Mouse (Mus musculus): ENCODE measurements around the gene Trabd2b. TPM values are rescaled to one million over a fixed set of nuclear protein-coding genes. Genes with fewer than 3 reads are reported as not detected.

Trabd2b gene
- 0.56 and 0.75 TPM in 2 replicates for polyA plus RNA-seq (2015; fragmentation: Nextera tagmentation; extraction: Ambion mirVana)

GRCm38 (mm10) chr4:114406355-114407101 is at the start of gene Trabd2b:
Gene Trabd2b (plus strand): TSS chr4:114406724.
- H3K27ac ChIP-seq (replicated peaks) = peak within 1 kb of the TSS; percentile 72
- H3K36me3 ChIP-seq = no peaks in the 10 kb centered on the region
- H3K4me3 ChIP-seq (replicated peaks) = peak within 1 kb of the TSS; percentile 74
- ATAC-seq (ENCODE audit: low FRiP score) = peak; percentile 48
- H3K27me3 ChIP-seq (replicated peaks) = peaks cover 32% of the 10 kb centered on the region
- no peaks in the 10 kb centered on the region for H3K9me3 ChIP-seq (replicated peaks)
- H3K4me1 ChIP-seq = peaks cover 15% of the 10 kb centered on the region
- H3K4me2 ChIP-seq = peak within 1 kb of the TSS; percentile 99
- WGBS = under 1% methylated on average over 61 of the region's 61 CpGs
- peak within 1 kb of the TSS; percentile 60 for H3K9ac ChIP-seq (replicated peaks)

GRCm38 (mm10) chr4:114357420-114357819 is 49.1 kb upstream of the Trabd2b start:
- Histone ChIP-seq H3K4me3 (replicated peaks) (no peak overlapping the region), H3K4me1 (no peaks in the 10 kb centered on the region), H3K27me3 (replicated peaks) (no peaks in the 10 kb centered on the region), H3K36me3 (no peaks in the 10 kb centered on the region), H3K4me2 (no peak overlapping the region), H3K9ac (replicated peaks) (no peak overlapping the region), H3K9me3 (replicated peaks) (no peaks in the 10 kb centered on the region), H3K27ac (replicated peaks) (no peak overlapping the region)
- no peak for ATAC-seq (ENCODE audit: low FRiP score)
- 79% methylated on average over 4 of the region's 4 CpGs for WGBS

DNA sequence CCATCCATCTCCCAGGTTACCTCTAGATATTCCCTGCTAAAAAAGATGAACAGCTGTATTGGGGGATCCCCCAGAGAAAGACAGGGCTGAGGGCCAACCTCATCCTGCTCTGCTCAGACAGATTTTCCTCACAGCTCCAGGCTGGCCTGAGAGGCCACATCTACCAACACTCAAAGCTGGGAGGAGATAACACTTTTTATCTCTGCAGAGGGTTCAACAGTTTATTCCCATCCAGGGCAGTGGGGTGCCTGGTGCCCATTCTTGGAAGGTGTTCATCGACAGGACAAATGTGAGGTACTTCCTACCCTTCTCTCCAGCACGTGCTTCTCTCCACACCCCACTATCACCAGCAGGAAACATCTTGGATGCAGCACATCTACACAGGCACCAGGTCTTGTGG is 47.6 kb upstream of the Trabd2b start:
- Histone ChIP-seq H3K4me2 (no peak overlapping the region), H3K27me3 (replicated peaks) (no peaks in the 10 kb centered on the region), H3K27ac (replicated peaks) (no peak overlapping the region), H3K36me3 (no peaks in the 10 kb centered on the region), H3K4me3 (replicated peaks) (no peak overlapping the region), H3K9ac (replicated peaks) (no peak overlapping the region), H3K4me1 (no peaks in the 10 kb centered on the region), H3K9me3 (replicated peaks) (no peaks in the 10 kb centered on the region)
- no peak for ATAC-seq (ENCODE audit: low FRiP score)
- 82% methylated on average over 2 of the region's 2 CpGs for WGBS

GRCm38 (mm10) chr4:114359818-114360217 is 46.7 kb upstream of the Trabd2b start:
- Histone ChIP-seq H3K27me3 (replicated peaks) (no peaks in the 10 kb centered on the region), H3K4me3 (replicated peaks) (no peak overlapping the region), H3K9ac (replicated peaks) (no peak overlapping the region), H3K4me1 (no peaks in the 10 kb centered on the region), H3K4me2 (no peak overlapping the region), H3K36me3 (no peaks in the 10 kb centered on the region), H3K9me3 (replicated peaks) (no peaks in the 10 kb centered on the region), H3K27ac (replicated peaks) (no peak overlapping the region)
- 95% methylated on average over 1 of the region's 1 CpGs for WGBS
- ATAC-seq (ENCODE audit: low FRiP score) = no peak

DNA sequence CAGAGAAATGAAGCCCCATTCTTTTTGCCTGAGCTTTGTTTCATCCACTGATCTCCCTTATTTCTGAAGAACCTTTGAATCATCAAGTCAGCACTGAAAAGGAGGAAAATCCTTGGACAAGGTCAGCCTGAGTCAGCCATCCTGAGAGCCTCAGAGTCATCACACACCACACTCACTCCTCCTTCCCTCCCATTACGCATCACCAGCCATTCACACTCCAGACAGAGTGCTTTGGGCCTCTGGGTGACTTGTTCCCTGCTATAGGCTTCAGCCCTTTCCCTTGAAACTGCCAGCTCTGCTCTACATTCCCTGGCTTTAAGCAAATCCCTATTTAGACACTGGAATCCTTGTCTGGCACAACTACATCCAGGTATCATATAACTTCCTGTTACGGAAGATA is 45.2 kb upstream of the Trabd2b start:
- Histone ChIP-seq H3K27ac (replicated peaks) (no peak overlapping the region), H3K4me2 (no peak overlapping the region), H3K9ac (replicated peaks) (no peak overlapping the region), H3K36me3 (no peaks in the 10 kb centered on the region), H3K4me1 (no peaks in the 10 kb centered on the region), H3K4me3 (replicated peaks) (no peak overlapping the region), H3K27me3 (replicated peaks) (no peaks in the 10 kb centered on the region), H3K9me3 (replicated peaks) (no peaks in the 10 kb centered on the region)
- ATAC-seq (ENCODE audit: low FRiP score) = no peak
- 77% methylated on average over 2 of the region's 2 CpGs for WGBS

GRCm38 (mm10) chr4:114365000-114365399 is 41.5 kb upstream of the Trabd2b start:
- WGBS = 80% methylated on average over 4 of the region's 4 CpGs
- no peak overlapping the region for H3K4me2 ChIP-seq

GRCm38 (mm10) chr4:114365595-114365994 is 40.9 kb upstream of the Trabd2b start:
- H3K36me3 ChIP-seq = no peaks in the 10 kb centered on the region
- no peaks in the 10 kb centered on the region for H3K4me1 ChIP-seq
- H3K9me3 ChIP-seq (replicated peaks) = no peaks in the 10 kb centered on the region
- no peak overlapping the region for H3K27ac ChIP-seq (replicated peaks)
- no peak overlapping the region for H3K9ac ChIP-seq (replicated peaks)
- H3K27me3 ChIP-seq (replicated peaks) = no peaks in the 10 kb centered on the region
- no peak for ATAC-seq (ENCODE audit: low FRiP score)
- no peak overlapping the region for H3K4me2 ChIP-seq
- no peak overlapping the region for H3K4me3 ChIP-seq (replicated peaks)

More at GRCm38 (mm10) chr4:114365000-114365399, 41.5 kb upstream of the Trabd2b start:
- no peaks in the 10 kb centered on the region for H3K4me1 ChIP-seq
- no peak overlapping the region for H3K27ac ChIP-seq (replicated peaks)
- no peak overlapping the region for H3K4me3 ChIP-seq (replicated peaks)
- H3K9me3 ChIP-seq (replicated peaks) = no peaks in the 10 kb centered on the region
- ATAC-seq (ENCODE audit: low FRiP score) = no peak
- no peaks in the 10 kb centered on the region for H3K27me3 ChIP-seq (replicated peaks)
- no peak overlapping the region for H3K9ac ChIP-seq (replicated peaks)
- H3K36me3 ChIP-seq = no peaks in the 10 kb centered on the region

DNA sequence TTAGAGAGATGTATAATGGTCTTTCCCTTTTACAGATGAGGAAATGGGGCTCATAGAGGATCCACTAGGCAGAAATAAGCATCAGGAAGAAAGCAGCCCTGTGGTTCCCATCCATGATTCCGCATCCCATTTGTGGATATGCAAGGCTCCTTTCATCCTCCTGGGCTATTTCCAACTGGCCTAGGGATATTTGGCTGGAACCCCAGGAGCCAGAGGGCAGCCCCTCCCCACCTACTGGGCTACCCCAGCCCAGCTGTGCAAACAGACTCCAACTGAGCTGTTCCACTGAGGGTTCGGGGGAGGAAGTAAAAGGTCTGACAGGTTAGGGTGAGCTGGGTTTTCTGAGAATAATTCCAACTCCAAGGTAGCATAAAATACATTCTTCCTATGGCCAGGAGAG is 39.5 kb upstream of the Trabd2b start:
- no peak overlapping the region for H3K9ac ChIP-seq (replicated peaks)
- no peaks in the 10 kb centered on the region for H3K27me3 ChIP-seq (replicated peaks)
- no peak overlapping the region for H3K4me3 ChIP-seq (replicated peaks)
- WGBS = 71% methylated on average over 2 of the region's 2 CpGs
- no peak overlapping the region for H3K4me2 ChIP-seq
- no peaks in the 10 kb centered on the region for H3K9me3 ChIP-seq (replicated peaks)
- ATAC-seq (ENCODE audit: low FRiP score) = no peak
- no peaks in the 10 kb centered on the region for H3K36me3 ChIP-seq
- H3K27ac ChIP-seq (replicated peaks) = no peak overlapping the region
- H3K4me1 ChIP-seq = no peaks in the 10 kb centered on the region

- ATAC-seq (ENCODE audit: low FRiP score) = no peak
- 63% methylated on average over 7 of the region's 7 CpGs for WGBS
Measured at GRCm38 (mm10) chr4:114367840-114368239, 38.7 kb upstream of the Trabd2b start.

DNA sequence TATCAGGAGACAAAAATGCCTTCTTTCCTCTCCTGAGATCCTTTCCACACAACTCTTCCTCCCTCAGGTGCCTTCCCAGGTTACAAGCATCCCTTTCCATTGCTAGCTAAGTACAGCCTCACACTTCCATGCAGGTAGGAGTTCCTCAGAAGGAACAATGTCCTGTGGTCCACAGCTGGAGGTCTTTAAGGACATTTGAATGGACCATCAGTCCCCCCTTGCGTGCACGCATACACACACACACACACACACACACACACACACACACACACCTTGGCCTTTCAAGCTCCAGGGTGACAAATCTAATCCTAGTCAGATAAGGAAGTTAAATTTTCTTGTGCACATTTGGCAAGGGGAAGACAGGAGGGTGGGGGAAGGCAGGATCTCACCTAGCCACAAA is 36.9 kb upstream of the Trabd2b start:
- WGBS = 86% methylated on average over 2 of the region's 2 CpGs
- H3K27ac ChIP-seq (replicated peaks) = no peak overlapping the region
- no peaks in the 10 kb centered on the region for H3K36me3 ChIP-seq
- no peak overlapping the region for H3K9ac ChIP-seq (replicated peaks)
- ATAC-seq (ENCODE audit: low FRiP score) = no peak
- H3K4me3 ChIP-seq (replicated peaks) = no peak overlapping the region
- H3K4me2 ChIP-seq = no peak overlapping the region
- no peaks in the 10 kb centered on the region for H3K9me3 ChIP-seq (replicated peaks)
- no peaks in the 10 kb centered on the region for H3K27me3 ChIP-seq (replicated peaks)
- H3K4me1 ChIP-seq = no peaks in the 10 kb centered on the region

More at GRCm38 (mm10) chr4:114367840-114368239, 38.7 kb upstream of the Trabd2b start:
- Histone ChIP-seq H3K27me3 (replicated peaks) (no peaks in the 10 kb centered on the region), H3K4me1 (no peaks in the 10 kb centered on the region), H3K36me3 (no peaks in the 10 kb centered on the region), H3K4me2 (no peak overlapping the region), H3K9me3 (replicated peaks) (no peaks in the 10 kb centered on the region), H3K4me3 (replicated peaks) (no peak overlapping the region), H3K27ac (replicated peaks) (no peak overlapping the region), H3K9ac (replicated peaks) (no peak overlapping the region)

- no peak for ATAC-seq (ENCODE audit: low FRiP score)
- no peaks in the 10 kb centered on the region for H3K36me3 ChIP-seq
- H3K9me3 ChIP-seq (replicated peaks) = no peaks in the 10 kb centered on the region
- no peaks in the 10 kb centered on the region for H3K27me3 ChIP-seq (replicated peaks)
- no peak overlapping the region for H3K9ac ChIP-seq (replicated peaks)
- no peak overlapping the region for H3K27ac ChIP-seq (replicated peaks)
- H3K4me1 ChIP-seq = no peaks in the 10 kb centered on the region
- no peak overlapping the region for H3K4me2 ChIP-seq
- H3K4me3 ChIP-seq (replicated peaks) = no peak overlapping the region
Measured at GRCm38 (mm10) chr4:114370935-114371715, 35.4 kb upstream of the Trabd2b start.

- Histone ChIP-seq H3K4me1 (no peaks in the 10 kb centered on the region), H3K27me3 (replicated peaks) (no peaks in the 10 kb centered on the region), H3K36me3 (no peaks in the 10 kb centered on the region), H3K27ac (replicated peaks) (no peak overlapping the region), H3K4me2 (no peak overlapping the region), H3K4me3 (replicated peaks) (no peak overlapping the region), H3K9ac (replicated peaks) (no peak overlapping the region), H3K9me3 (replicated peaks) (no peaks in the 10 kb centered on the region)
- WGBS = 86% methylated on average over 3 of the region's 3 CpGs
- no peak for ATAC-seq (ENCODE audit: low FRiP score)
Measured at GRCm38 (mm10) chr4:114372699-114373098, 33.8 kb upstream of the Trabd2b start.
